Mouse (Mus musculus): ENCODE results near the gene Mblac2. TPM values are rescaled to one million over a fixed set of nuclear protein-coding genes. Genes with fewer than 3 reads are reported as not detected.

The Mblac2 gene
- 11.5 and 12.3 TPM in 2 replicates for polyA plus RNA-seq (2014; fragmentation: Nextera tagmentation; extraction: Ambion mirVana)

- peak; percentile 96 for ATAC-seq (ENCODE audit: insufficient read depth, low FRiP score, low TSS enrichment)
- under 1% methylated on average over 61 of the region's 61 CpGs for WGBS
- H3K27ac ChIP-seq (ENCODE audit: low read depth, low read length): peak within 1 kb of the TSS; percentile 77; the same call in 1 of the 2 replicates
Measured at GRCm38 (mm10) chr13:81710775-81711545, at the start of gene Mblac2, which contains the start of gene Polr3g. Gene Mblac2, plus strand, starts transcription at chr13:81711341. Gene Polr3g, minus strand, starts transcription at chr13:81711013.

DNA sequence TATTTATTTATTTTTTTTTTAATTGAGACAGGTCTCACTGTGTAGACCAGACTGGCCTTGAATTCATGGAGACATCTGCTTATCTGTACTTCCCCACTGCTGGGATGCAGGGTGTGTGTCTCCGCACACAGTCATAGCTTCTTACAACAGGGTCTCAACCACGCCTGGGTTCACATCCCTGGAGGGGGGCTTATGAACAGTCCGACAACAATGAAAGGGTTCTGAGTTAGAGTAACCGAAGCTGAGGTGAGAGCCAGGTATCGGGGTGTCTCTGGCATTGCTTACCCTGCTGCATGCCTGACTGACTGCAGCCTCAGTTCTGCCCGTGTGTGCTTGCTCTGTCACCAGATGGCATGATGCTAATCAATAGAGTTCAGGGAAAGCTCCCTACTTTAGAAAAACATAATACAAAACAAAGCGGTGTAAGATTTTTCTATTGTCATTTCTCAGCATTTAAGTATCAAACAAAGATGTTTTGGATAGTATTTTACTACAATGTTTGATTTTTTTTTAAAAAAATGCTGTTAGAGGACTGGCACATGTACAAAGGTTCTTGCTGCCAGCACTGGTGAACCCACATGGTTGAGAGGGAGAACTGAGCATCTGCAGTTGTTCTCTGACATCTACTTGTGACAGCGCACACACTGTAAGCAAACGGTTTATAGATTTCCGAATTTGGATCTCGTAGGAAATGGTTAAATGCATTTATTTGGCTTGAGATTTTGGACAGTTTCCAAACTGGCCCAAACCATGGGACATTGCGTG lies 47.4 kb upstream of the Mblac2 start:
- WGBS: 92% methylated on average over 12 of the region's 12 CpGs
- H3K27me3 ChIP-seq (ENCODE audit: control insufficient read depth, insufficient read depth, low read length): no peaks in the 10 kb centered on the region
- H3K36me3 ChIP-seq (ENCODE audit: control insufficient read depth, insufficient read depth, low read length): peaks cover 3% of the 10 kb centered on the region
- no peaks in the 10 kb centered on the region for H3K9me3 ChIP-seq (ENCODE audit: control insufficient read depth, low read length)
- H3K4me2 ChIP-seq (ENCODE audit: low read depth): no peak overlapping the region
- DNase-seq (ENCODE audit: low spot score): no peak
- no peak for ATAC-seq (ENCODE audit: insufficient read depth, low FRiP score, low TSS enrichment)
- H3K4me1 ChIP-seq (ENCODE audit: control insufficient read depth, insufficient read depth, low read length): no peaks in the 10 kb centered on the region; the same call in 1 of the 2 replicates
- no peak overlapping the region for H3K4me3 ChIP-seq (ENCODE audit: low read depth, low read length)
- H3K9ac ChIP-seq (ENCODE audit: low read length): no peak overlapping the region
- H3K27ac ChIP-seq (ENCODE audit: low read depth, low read length): no peak overlapping the region

More at GRCm38 (mm10) chr13:81710775-81711545, at the start of gene Mblac2, which contains the start of gene Polr3g:
- peak within 1 kb of the TSS; percentile 61 for H3K9ac ChIP-seq (ENCODE audit: low read length)
- H3K36me3 ChIP-seq (ENCODE audit: control insufficient read depth, insufficient read depth, low read length): no peaks in the 10 kb centered on the region
- peak within 1 kb of the TSS; percentile 94 for H3K4me2 ChIP-seq (ENCODE audit: low read depth)
- H3K4me1 ChIP-seq (ENCODE audit: control insufficient read depth, insufficient read depth, low read length): peaks cover 3% of the 10 kb centered on the region; the same call in 1 of the 2 replicates
- DNase-seq (ENCODE audit: low spot score): peak; percentile 96
- peak within 1 kb of the TSS; percentile 77 for H3K4me3 ChIP-seq (ENCODE audit: low read depth, low read length)
- H3K27me3 ChIP-seq (ENCODE audit: control insufficient read depth, insufficient read depth, low read length): no peaks in the 10 kb centered on the region
- H3K9me3 ChIP-seq (ENCODE audit: control insufficient read depth, low read length): no peaks in the 10 kb centered on the region

- Histone ChIP-seq H3K4me3 (ENCODE audit: low read depth, low read length) (no peak overlapping the region), H3K36me3 (ENCODE audit: control insufficient read depth, insufficient read depth, low read length) (peaks cover 6% of the 10 kb centered on the region)
Measured at GRCm38 (mm10) chr13:81664331-81664698, 46.8 kb upstream of the Mblac2 start.

DNA sequence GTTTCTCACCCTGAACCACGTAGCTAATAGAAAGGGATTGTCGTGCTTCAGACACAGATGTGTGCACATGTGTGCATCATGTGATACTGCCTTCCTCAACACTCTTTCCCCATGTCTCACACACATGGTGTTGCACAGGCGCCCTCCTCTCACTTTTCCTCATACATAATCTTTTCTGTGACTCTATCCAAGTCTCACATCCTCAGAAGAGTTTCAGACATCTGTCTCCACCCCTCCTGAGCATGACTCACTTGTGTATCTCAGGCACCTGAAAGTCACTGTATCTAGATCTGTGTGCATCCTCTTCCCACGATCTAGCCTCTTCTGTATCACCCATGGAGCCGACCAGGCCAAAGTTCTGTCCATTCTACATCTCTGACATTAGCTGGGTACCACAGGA lies 43.4 kb upstream of the Mblac2 start:
- H3K36me3 ChIP-seq (ENCODE audit: control insufficient read depth, insufficient read depth, low read length): peaks cover 8% of the 10 kb centered on the region
- no peaks in the 10 kb centered on the region for H3K9me3 ChIP-seq (ENCODE audit: control insufficient read depth, low read length)
- no peak overlapping the region for H3K9ac ChIP-seq (ENCODE audit: low read length)
- WGBS: 89% methylated on average over 5 of the region's 5 CpGs
- no peak overlapping the region for H3K4me3 ChIP-seq (ENCODE audit: low read depth, low read length)
- H3K4me1 ChIP-seq (ENCODE audit: control insufficient read depth, insufficient read depth, low read length): no peaks in the 10 kb centered on the region
- DNase-seq (ENCODE audit: low spot score): no peak
- no peak overlapping the region for H3K4me2 ChIP-seq (ENCODE audit: low read depth)
- no peaks in the 10 kb centered on the region for H3K27me3 ChIP-seq (ENCODE audit: control insufficient read depth, insufficient read depth, low read length)
- no peak for ATAC-seq (ENCODE audit: insufficient read depth, low FRiP score, low TSS enrichment)
- H3K27ac ChIP-seq (ENCODE audit: low read depth, low read length): no peak overlapping the region

More at GRCm38 (mm10) chr13:81664331-81664698, 46.8 kb upstream of the Mblac2 start:
- no peak for DNase-seq (ENCODE audit: low spot score)
- H3K27me3 ChIP-seq (ENCODE audit: control insufficient read depth, insufficient read depth, low read length): no peaks in the 10 kb centered on the region
- ATAC-seq (ENCODE audit: insufficient read depth, low FRiP score, low TSS enrichment): no peak
- H3K9ac ChIP-seq (ENCODE audit: low read length): no peak overlapping the region
- H3K9me3 ChIP-seq (ENCODE audit: control insufficient read depth, low read length): no peaks in the 10 kb centered on the region
- 88% methylated on average over 5 of the region's 5 CpGs for WGBS
- H3K27ac ChIP-seq (ENCODE audit: low read depth, low read length): no peak overlapping the region
- no peak overlapping the region for H3K4me2 ChIP-seq (ENCODE audit: low read depth)
- no peaks in the 10 kb centered on the region for H3K4me1 ChIP-seq (ENCODE audit: control insufficient read depth, insufficient read depth, low read length)

DNA sequence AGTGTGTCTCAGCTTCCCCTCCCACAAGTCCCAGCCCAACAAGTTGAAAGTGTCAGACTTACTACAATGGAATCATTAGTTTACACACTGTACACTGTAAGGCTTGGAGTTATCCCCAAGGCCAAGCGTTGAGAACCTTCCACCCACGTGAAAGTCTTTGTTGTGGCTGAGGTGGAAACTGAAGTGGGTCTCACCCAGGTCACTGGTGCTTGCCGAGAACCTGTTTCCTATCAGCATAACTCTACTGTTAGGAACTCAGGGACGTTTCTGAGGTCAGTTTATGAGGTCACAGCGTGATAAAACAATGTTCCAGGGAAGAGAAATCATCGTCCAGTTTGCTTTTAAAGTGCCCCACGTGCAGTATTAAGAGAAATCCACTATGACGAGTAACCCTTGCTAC lies 35.8 kb upstream of the Mblac2 start:
- Histone ChIP-seq H3K36me3 (ENCODE audit: control insufficient read depth, insufficient read depth, low read length) (no peaks in the 10 kb centered on the region; the same call in 1 of the 2 replicates), H3K9me3 (ENCODE audit: control insufficient read depth, low read length) (no peaks in the 10 kb centered on the region), H3K27ac (ENCODE audit: low read depth, low read length) (no peak overlapping the region), H3K4me1 (ENCODE audit: control insufficient read depth, insufficient read depth, low read length) (no peaks in the 10 kb centered on the region), H3K9ac (ENCODE audit: low read length) (no peak overlapping the region), H3K4me3 (ENCODE audit: low read depth, low read length) (no peak overlapping the region), H3K27me3 (ENCODE audit: control insufficient read depth, insufficient read depth, low read length) (no peaks in the 10 kb centered on the region), H3K4me2 (ENCODE audit: low read depth) (no peak overlapping the region)
- no peak for DNase-seq (ENCODE audit: low spot score)
- 85% methylated on average over 8 of the region's 8 CpGs for WGBS
- no peak for ATAC-seq (ENCODE audit: insufficient read depth, low FRiP score, low TSS enrichment)

DNA sequence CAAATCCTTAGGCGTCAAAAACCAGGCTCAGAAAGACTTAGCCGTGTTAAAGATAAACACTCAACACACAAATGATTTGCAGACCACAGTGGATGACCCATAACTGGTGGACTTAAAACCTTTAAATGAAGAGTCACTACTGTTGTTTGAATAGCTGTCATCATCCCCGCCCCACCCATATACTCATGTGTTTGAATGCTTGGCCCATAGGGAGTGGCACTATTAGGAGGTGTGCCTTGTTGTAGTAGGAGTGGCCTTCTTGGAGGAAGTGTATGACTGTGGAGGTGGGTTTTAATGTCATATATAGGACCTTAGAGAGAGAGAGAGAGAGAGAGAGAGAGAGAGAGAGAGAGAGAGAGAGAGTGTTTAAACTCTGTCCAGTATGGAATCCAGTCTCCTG lies 28.0 kb upstream of the Mblac2 start:
- DNase-seq (ENCODE audit: low spot score) (no peak), ATAC-seq (ENCODE audit: insufficient read depth, low FRiP score, low TSS enrichment) (no peak)
- H3K9ac ChIP-seq (ENCODE audit: low read length): no peak overlapping the region
- H3K27me3 ChIP-seq (ENCODE audit: control insufficient read depth, insufficient read depth, low read length): no peaks in the 10 kb centered on the region
- H3K4me1 ChIP-seq (ENCODE audit: control insufficient read depth, insufficient read depth, low read length): no peaks in the 10 kb centered on the region
- H3K9me3 ChIP-seq (ENCODE audit: control insufficient read depth, low read length): no peaks in the 10 kb centered on the region
- no peak overlapping the region for H3K27ac ChIP-seq (ENCODE audit: low read depth, low read length)
- no peaks in the 10 kb centered on the region for H3K36me3 ChIP-seq (ENCODE audit: control insufficient read depth, insufficient read depth, low read length)
- no peak overlapping the region for H3K4me2 ChIP-seq (ENCODE audit: low read depth)
- WGBS: 92% methylated on average over 3 of the region's 3 CpGs
- no peak overlapping the region for H3K4me3 ChIP-seq (ENCODE audit: low read depth, low read length)

DNA sequence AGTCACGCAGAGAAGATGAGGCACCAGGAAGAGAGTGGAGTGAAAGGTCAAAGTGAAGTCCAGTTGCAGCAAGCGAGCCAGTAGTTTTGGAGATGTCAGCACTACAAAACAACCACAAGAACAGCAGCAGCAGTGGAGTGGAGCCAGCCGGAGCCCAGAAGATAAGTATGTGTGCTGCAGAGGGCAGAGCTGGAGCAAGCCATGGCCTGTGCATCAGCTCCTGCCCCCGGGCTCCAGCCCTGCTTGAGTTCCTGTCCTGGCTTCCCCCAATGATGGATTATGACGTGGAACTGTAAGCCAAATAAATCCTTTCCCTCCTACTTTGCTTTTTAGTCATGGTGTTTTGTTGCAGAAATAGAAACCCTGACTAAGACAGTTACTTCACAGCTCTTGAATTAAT lies 26.9 kb upstream of the Mblac2 start:
- no peaks in the 10 kb centered on the region for H3K4me1 ChIP-seq (ENCODE audit: control insufficient read depth, insufficient read depth, low read length)
- no peaks in the 10 kb centered on the region for H3K36me3 ChIP-seq (ENCODE audit: control insufficient read depth, insufficient read depth, low read length)
- DNase-seq (ENCODE audit: low spot score): no peak
- no peaks in the 10 kb centered on the region for H3K9me3 ChIP-seq (ENCODE audit: control insufficient read depth, low read length)
- no peak overlapping the region for H3K4me3 ChIP-seq (ENCODE audit: low read depth, low read length)
- WGBS: 91% methylated on average over 5 of the region's 5 CpGs
- H3K4me2 ChIP-seq (ENCODE audit: low read depth): no peak overlapping the region
- H3K27me3 ChIP-seq (ENCODE audit: control insufficient read depth, insufficient read depth, low read length): no peaks in the 10 kb centered on the region
- no peak overlapping the region for H3K27ac ChIP-seq (ENCODE audit: low read depth, low read length)
- no peak for ATAC-seq (ENCODE audit: insufficient read depth, low FRiP score, low TSS enrichment)
- H3K9ac ChIP-seq (ENCODE audit: low read length): no peak overlapping the region

DNA sequence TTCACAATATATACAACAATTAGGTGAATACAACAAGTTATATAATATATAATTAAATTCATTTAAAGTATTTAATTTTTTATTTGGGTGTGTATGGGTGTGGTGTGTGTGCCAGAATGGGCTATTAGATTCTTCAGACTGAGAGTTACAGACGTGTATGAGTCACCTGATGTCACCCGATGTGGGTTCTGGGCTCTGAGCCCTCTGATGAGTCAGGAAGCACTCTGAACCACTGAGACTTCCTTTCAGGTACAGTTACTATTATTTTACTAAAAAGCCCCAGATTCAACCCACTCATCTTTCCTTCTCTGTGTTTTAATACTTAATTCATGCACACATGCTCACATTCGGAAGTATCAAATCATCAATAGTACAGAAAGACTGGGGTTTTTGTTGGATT lies 26.3 kb upstream of the Mblac2 start:
- no peak overlapping the region for H3K4me2 ChIP-seq (ENCODE audit: low read depth)
- ATAC-seq (ENCODE audit: insufficient read depth, low FRiP score, low TSS enrichment): no peak
- WGBS: 93% methylated on average over 3 of the region's 3 CpGs

More for the DNA sequence above, 26.3 kb upstream of the Mblac2 start:
- H3K9ac ChIP-seq (ENCODE audit: low read length): no peak overlapping the region
- H3K4me1 ChIP-seq (ENCODE audit: control insufficient read depth, insufficient read depth, low read length): no peaks in the 10 kb centered on the region
- H3K36me3 ChIP-seq (ENCODE audit: control insufficient read depth, insufficient read depth, low read length): no peaks in the 10 kb centered on the region
- H3K4me3 ChIP-seq (ENCODE audit: low read depth, low read length): no peak overlapping the region
- no peaks in the 10 kb centered on the region for H3K9me3 ChIP-seq (ENCODE audit: control insufficient read depth, low read length)
- H3K27ac ChIP-seq (ENCODE audit: low read depth, low read length): no peak overlapping the region
- H3K27me3 ChIP-seq (ENCODE audit: control insufficient read depth, insufficient read depth, low read length): no peaks in the 10 kb centered on the region
- no peak for DNase-seq (ENCODE audit: low spot score)
